Mouse (Mus musculus): ENCODE results near the gene Ccdc151. TPM values are rescaled to one million over a fixed set of nuclear protein-coding genes. Genes with fewer than 3 reads are reported as not detected.
A peak's percentile ranks its signal among the peaks of the same experiment; 100 is the strongest.

Gene Ccdc151
- polyA plus RNA-seq (2016; fragmentation: Nextera tagmentation; extraction: Ambion mirVana): 3.8 and 4.9 TPM in 2 replicates

DNA sequence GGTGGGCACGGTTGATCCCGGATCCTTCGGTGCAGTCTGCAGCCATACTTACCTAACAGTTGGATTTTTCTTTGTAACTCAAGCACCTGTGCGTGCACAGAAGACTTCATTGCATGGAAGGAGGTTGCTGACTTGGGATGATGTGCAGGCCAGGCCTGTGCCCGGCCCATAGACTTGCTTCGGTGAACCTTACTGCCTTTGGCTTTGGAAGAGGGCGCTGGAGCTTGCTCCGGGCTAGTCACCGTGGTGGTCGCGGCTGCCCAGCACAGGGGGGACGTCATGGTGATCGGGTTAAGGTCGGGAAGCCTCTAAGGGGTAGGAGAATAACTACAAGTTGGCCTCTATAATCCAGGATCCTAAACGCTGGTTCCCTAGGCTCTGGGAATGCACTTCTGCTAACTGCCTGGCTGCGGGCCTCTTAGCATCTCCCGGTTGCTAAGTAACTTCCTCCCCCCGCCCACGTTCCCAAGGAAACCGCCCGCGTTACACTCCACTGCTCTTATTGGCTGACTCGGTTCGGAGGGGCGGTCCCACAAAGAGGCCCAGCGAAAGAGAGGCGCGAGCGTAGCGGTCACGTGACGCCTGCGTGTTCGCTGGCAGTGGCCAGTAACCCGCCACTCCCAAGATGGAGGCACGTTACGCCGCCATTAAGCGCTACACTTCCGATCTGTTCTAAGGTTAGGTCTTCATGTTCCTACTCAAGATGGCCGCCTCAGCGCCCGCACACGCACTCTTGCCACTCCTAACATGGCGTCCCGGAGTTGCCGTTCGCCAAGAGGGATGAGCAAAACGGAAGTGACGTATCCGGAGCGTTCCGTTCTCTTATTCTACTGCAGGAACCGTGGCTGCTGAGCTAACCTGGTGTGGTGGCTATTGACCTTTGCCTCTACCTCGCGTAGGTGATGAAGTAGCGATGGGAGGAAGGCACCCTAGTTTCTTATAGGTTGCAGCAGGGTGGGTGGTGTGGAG is at the start of gene Ccdc151, which contains the start of gene Prkcsh:
Gene Ccdc151, minus strand, starts transcription at position 441 of the 969 bp plus-strand sequence.
Gene Prkcsh, plus strand, starts transcription at position 613 of the 969 bp plus-strand sequence.
- WGBS: 4% methylated on average over 57 of the region's 57 CpGs

DNA sequence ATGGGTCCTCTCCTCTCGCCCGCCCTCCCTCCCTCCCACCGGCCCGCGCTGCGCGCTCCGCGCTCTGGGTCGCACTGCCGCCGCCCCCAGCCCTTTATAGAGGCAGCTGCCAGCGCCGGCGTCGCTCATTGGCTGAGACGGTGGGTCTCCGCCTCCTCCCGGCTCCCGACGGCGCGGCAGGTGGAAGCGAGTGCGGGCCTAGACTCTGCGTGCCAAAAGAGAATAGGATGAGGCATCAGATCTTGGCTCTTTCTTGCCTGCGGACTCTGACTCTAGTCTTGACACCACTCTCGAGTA is 49.5 kb upstream of the Ccdc151 start, which contains the start of gene Elavl3:
Gene Elavl3, minus strand, starts transcription at position 66 of the 297 bp plus-strand sequence.
- Histone ChIP-seq H3K9ac (replicated peaks) (peak within 1 kb of the TSS; percentile 96), H3K27me3 (peaks cover 47% of the 10 kb centered on the region), H3K4me1 (peaks cover 48% of the 10 kb centered on the region), H3K27ac (replicated peaks) (peak within 1 kb of the TSS; percentile 93), H3K4me2 (replicated peaks) (peak within 1 kb of the TSS; percentile 73), H3K4me3 (peak within 1 kb of the TSS; percentile 95), H3K36me3 (peaks cover 6% of the 10 kb centered on the region), H3K9me3 (no peaks in the 10 kb centered on the region)
- ATAC-seq (ENCODE audit: low FRiP score, low read depth): peak; percentile 79
- WGBS: 2% methylated on average over 24 of the region's 28 CpGs

More for the DNA sequence above, at the start of gene Ccdc151, which contains the start of gene Prkcsh:
- Histone ChIP-seq H3K4me1 (peaks cover 37% of the 10 kb centered on the region), H3K9ac (replicated peaks) (peak within 1 kb of the TSS; percentile 73), H3K9me3 (no peaks in the 10 kb centered on the region), H3K27ac (replicated peaks) (peak within 1 kb of the TSS; percentile 69), H3K27me3 (no peaks in the 10 kb centered on the region), H3K4me2 (replicated peaks) (peak within 1 kb of the TSS; percentile 80), H3K36me3 (peaks cover 35% of the 10 kb centered on the region), H3K4me3 (peak within 1 kb of the TSS; percentile 64)
- peak; percentile 99 for ATAC-seq (ENCODE audit: low FRiP score, low read depth)

DNA sequence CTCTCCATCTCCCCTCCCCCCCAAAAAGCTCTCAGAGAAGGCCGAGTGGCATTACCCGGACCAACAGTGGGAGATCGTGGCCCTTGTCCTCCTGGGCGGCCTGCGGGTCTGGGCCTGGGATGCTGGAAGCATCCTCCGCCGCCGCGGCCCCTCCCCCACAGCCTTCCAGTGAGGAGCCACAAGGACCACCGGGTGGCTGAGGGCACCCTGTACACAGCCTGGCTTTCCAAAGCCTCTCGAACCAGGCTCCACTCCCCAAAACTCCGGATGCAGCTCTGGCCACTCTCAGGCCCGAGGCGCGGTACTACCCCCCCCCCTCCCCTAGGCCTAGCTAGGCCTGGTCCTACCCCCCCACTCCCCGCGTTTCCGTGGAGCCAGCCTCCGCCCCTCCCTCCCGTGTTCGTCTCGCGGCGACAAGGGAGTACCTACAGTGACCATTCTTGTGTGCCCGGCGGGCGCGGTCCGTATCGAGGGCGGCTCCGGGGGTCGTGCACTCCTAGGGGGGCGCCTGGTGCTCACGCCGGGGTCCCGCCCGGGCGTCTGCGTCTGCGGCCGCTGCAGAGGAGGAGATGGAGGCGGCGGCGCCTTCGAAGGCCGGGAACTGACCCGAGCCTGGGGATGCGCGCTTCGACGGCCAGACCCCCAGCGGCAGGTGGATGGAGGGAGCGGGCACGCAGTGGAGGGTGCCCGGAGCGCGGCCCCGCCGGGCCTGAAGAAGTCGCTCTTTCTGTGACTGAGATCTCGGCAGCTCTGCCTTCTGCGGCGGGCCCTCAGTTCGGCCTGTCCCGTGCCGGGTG is 48.9 kb upstream of the Ccdc151 start:
- Histone ChIP-seq H3K36me3 (0 out of 2 replicates have a peak, but pooled peaks cover 3% of the 10 kb centered on the region), H3K4me1 (peaks cover 52% of the 10 kb centered on the region), H3K27me3 (peaks cover 44% of the 10 kb centered on the region), H3K9me3 (no peaks in the 10 kb centered on the region), H3K4me3 (peak overlapping the region; percentile 95), H3K9ac (replicated peaks) (peak overlapping the region; percentile 96), H3K4me2 (replicated peaks) (peak overlapping the region; percentile 73), H3K27ac (replicated peaks) (peak overlapping the region; percentile 93)
- WGBS: 1% methylated on average over 54 of the region's 67 CpGs
- peak; percentile 32 for ATAC-seq (ENCODE audit: low FRiP score, low read depth)

DNA sequence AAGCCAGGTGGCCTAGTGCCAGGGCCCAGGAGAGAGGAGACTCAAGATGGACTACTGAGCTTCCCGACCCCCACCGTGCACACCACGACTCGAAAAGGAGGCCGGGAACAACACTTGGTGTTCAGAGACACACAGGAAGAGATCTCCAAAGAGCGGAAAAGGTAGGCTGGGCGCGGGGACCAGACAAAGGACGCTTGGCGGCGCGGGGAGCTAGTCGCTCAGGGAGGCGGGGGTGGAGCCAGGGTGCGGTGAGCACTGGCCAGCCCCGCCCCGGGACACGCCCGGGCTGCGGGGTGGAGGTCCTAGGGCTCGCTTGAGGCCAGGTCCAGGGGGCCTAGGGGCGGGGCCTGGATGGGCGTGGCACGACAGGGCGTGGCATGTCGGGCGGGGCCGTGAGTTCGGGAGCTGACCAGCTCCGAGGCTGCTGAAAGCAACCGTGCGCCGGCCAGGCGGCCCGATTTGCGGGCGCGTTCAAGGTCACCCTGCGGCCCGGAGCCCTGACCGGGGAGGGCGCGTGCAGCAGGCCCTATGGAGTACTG is 48.0 kb upstream of the Ccdc151 start:
- 0 out of 2 replicates have a peak, but pooled peaks cover 3% of the 10 kb centered on the region for H3K36me3 ChIP-seq
- peak; percentile 65 for ATAC-seq (ENCODE audit: low FRiP score, low read depth)
- peak overlapping the region; percentile 96 for H3K9ac ChIP-seq (replicated peaks)
- H3K4me2 ChIP-seq (replicated peaks): peak overlapping the region; percentile 73
- WGBS: under 1% methylated on average over 34 of the region's 43 CpGs
- H3K4me1 ChIP-seq: peaks cover 52% of the 10 kb centered on the region
- peaks cover 36% of the 10 kb centered on the region for H3K27me3 ChIP-seq
- H3K4me3 ChIP-seq: peak overlapping the region; percentile 95
- peak overlapping the region; percentile 93 for H3K27ac ChIP-seq (replicated peaks)
- H3K9me3 ChIP-seq: no peaks in the 10 kb centered on the region

DNA sequence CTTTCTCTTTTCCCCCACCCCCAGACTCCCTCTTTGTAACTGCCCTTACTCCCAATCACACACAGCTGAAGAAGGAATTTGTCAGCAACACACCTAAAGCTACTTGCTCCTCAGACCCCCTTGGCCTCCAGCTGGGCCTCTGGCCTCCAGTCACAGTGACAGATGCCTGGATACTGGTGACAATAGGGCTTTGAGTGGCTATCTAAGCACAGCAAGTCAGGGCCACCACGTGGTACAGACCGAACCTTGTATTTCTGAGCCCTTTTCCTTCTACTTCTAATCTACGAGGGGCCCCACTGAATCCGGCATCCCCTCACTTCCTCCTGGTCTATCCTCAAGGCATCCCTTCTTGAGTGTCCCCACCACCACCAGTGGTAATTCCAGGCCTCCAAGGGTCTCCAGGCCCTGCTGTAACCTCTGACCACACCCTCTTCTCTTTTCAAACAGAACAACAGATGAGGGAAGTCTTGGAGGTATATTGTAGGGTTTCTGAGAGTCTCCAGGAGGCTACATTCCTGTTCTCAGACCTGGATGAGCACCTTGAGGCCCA is 47.4 kb upstream of the Ccdc151 start:
- Histone ChIP-seq H3K27ac (replicated peaks) (peak overlapping the region; percentile 93), H3K4me2 (replicated peaks) (peak overlapping the region; percentile 73), H3K36me3 (0 out of 2 replicates have a peak, but pooled peaks cover 3% of the 10 kb centered on the region), H3K27me3 (peaks cover 32% of the 10 kb centered on the region), H3K4me3 (peak overlapping the region; percentile 95), H3K9me3 (no peaks in the 10 kb centered on the region), H3K9ac (replicated peaks) (peak overlapping the region; percentile 96), H3K4me1 (peaks cover 47% of the 10 kb centered on the region)
- WGBS: 19% methylated on average over 4 of the region's 4 CpGs
- ATAC-seq (ENCODE audit: low FRiP score, low read depth): no peak

DNA sequence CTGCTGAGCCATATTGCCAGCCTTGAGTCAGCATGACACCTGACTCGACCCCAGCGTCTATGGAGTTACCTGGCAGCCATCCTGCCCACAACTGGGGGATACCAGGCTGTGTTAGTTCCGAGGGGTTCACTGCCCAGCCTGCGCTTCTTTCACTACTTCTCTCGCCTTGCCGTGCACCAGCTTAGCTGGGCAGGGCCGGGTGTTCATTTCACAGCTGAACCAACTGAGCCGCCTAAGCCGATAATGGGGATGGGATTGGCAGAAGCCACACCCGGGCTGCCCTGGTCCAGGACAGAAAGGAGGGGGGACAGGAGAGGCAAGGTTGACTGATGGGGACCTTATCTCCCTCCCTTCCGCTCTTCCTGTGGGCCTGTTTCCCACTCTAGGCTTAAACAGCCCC is 46.9 kb upstream of the Ccdc151 start:
- H3K4me3 ChIP-seq: peak overlapping the region; percentile 95
- H3K4me1 ChIP-seq: peaks cover 42% of the 10 kb centered on the region
- peak overlapping the region; percentile 93 for H3K27ac ChIP-seq (replicated peaks)
- peak overlapping the region; percentile 96 for H3K9ac ChIP-seq (replicated peaks)
- ATAC-seq (ENCODE audit: low FRiP score, low read depth): no peak
- peak overlapping the region; percentile 73 for H3K4me2 ChIP-seq (replicated peaks)
- H3K36me3 ChIP-seq: 0 out of 2 replicates have a peak, but pooled peaks cover 3% of the 10 kb centered on the region
- H3K27me3 ChIP-seq: peaks cover 27% of the 10 kb centered on the region
- WGBS: 65% methylated on average over 10 of the region's 11 CpGs
- no peaks in the 10 kb centered on the region for H3K9me3 ChIP-seq

DNA sequence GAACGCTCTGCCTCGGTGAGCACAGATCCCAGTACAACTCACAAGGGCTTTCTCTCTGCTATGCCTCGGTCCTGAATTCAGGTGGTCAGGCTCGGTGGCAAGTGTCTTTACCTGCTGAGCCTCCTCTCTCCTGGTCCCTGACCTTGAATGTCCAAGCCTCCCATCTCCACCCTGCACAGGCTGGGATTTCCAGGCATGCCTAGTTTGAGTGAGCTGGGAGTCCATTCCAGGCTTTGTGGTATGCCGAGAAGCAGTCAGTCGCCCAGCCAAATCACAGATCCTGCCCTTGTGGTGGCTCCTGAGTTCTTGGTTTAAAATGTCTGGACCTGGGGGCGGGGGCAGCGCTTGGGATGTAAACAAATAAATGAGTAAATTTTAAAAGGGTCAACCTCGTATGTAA is 44.9 kb upstream of the Ccdc151 start:
- Histone ChIP-seq H3K9me3 (no peaks in the 10 kb centered on the region), H3K9ac (replicated peaks) (no peak overlapping the region; the same call in 1 of the 2 replicates), H3K27ac (replicated peaks) (no peak overlapping the region), H3K4me1 (peaks cover 45% of the 10 kb centered on the region), H3K27me3 (peaks cover 17% of the 10 kb centered on the region), H3K4me3 (no peak overlapping the region), H3K4me2 (replicated peaks) (peak overlapping the region; percentile 73; the same call in 1 of the 2 replicates), H3K36me3 (0 out of 2 replicates have a peak, but pooled peaks cover 3% of the 10 kb centered on the region)
- no peak for ATAC-seq (ENCODE audit: low FRiP score, low read depth)
- WGBS: 64% methylated on average over 9 of the region's 9 CpGs

DNA sequence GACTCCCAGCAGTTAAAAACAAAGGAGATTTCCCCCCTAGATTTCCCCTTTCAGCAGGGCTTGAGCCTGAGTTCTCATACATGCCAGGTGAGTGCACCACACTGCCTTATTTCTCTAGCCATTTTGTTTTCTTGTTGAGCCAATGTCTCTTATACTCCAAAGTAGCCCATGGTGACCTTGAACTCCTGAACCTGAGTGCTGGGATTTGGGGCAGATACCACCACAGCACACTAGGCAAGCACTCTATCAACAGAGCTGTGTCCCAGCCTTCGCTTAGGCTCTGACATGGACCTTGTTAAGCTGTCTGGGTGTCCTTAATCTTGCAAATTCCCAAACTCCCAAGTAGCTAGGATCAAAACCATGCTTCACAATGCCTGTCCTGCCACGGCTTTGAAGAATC is 39.4 kb upstream of the Ccdc151 start:
- Histone ChIP-seq H3K36me3 (peaks cover 4% of the 10 kb centered on the region; the same call in 1 of the 2 replicates), H3K9me3 (no peaks in the 10 kb centered on the region), H3K4me3 (no peak overlapping the region), H3K4me2 (replicated peaks) (no peak overlapping the region), H3K9ac (replicated peaks) (no peak overlapping the region), H3K4me1 (peaks cover 8% of the 10 kb centered on the region; the same call in 1 of the 2 replicates), H3K27ac (replicated peaks) (no peak overlapping the region), H3K27me3 (no peaks in the 10 kb centered on the region)
- WGBS: 71% methylated on average over 2 of the region's 2 CpGs
- no peak for ATAC-seq (ENCODE audit: low FRiP score, low read depth)

DNA sequence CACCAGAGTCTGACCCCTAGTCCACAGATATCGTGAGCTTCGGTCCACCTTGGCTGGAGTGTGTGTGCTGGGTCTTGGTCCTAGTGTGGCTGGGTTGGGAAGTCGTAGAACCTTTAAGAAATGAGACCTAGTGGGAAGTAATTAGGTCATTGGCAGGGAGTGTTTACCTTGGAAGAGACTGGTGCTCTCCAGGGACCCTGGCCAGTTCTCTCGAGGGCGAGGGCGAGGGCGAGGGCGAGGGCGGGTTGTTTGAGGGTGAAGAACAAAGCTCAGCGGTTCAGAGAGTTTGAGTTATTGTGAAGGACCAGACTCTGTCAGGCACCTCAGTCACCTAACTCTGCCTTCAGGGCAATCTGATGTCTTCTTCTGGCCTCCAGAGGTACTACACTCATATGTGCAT is 35.4 kb upstream of the Ccdc151 start:
- H3K4me2 ChIP-seq (replicated peaks): no peak overlapping the region
- peaks cover 24% of the 10 kb centered on the region for H3K4me1 ChIP-seq
- H3K9me3 ChIP-seq: no peaks in the 10 kb centered on the region
- no peaks in the 10 kb centered on the region for H3K27me3 ChIP-seq
- no peak overlapping the region for H3K4me3 ChIP-seq
- H3K9ac ChIP-seq (replicated peaks): no peak overlapping the region
- no peak for ATAC-seq (ENCODE audit: low FRiP score, low read depth)
- H3K36me3 ChIP-seq: peaks cover 40% of the 10 kb centered on the region
- H3K27ac ChIP-seq (replicated peaks): no peak overlapping the region
- 87% methylated on average over 10 of the region's 10 CpGs for WGBS

DNA sequence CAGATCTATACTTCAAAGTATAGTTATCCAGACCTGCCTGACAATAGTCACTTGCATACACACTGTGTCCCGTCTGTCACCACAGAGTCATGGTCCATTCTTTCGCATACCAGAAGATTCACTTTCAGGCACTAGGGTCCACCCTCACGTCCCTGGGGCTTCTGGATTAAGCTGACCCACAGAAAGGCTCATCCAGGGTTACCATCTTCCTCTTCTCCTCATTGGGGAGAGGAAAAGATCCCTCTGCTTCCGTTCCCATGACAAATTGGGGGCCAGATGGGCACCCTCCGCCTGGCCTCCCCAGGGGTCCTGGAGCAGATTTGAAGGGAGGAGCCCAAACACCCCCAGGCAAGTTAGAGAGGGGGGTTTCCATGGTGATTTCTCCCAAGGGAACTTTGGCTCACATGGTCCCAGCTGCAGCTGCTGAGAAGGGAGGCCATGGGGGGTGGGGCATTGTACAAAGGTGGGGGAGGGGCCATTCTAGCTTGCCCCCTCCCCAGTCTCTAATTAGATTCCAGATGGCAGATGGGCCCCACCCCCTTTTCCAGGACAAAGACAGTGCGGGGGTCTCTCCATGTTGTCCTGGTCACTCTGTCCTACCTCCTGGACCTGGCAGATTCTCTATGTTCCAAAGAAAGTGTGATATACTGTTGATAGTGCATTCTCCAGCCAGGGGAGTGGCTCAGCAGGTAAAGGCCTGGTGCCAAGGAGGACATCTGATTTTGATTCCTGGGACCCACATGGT is 33.0 kb upstream of the Ccdc151 start:
- Histone ChIP-seq H3K9ac (replicated peaks) (no peak overlapping the region), H3K4me2 (replicated peaks) (0 out of 2 replicates have a peak overlapping the region, but pooled peaks have one; percentile 3), H3K4me1 (peaks cover 20% of the 10 kb centered on the region), H3K9me3 (no peaks in the 10 kb centered on the region), H3K4me3 (no peak overlapping the region), H3K27ac (replicated peaks) (peak overlapping the region; percentile 79), H3K27me3 (no peaks in the 10 kb centered on the region), H3K36me3 (peaks cover 59% of the 10 kb centered on the region)
- peak; percentile 81 for ATAC-seq (ENCODE audit: low FRiP score, low read depth)
- 29% methylated on average over 6 of the region's 6 CpGs for WGBS
